Mouse (Mus musculus): ENCODE measurements around the gene Abhd4. TPM values are rescaled to one million over a fixed set of nuclear protein-coding genes. Genes with fewer than 3 reads are reported as not detected.
"Not testable (repeated sequence)": the region's sequence is repeated elsewhere in the genome, so short reads cannot be mapped to it uniquely, and the experiment has no call there.

Abhd4 gene
- total RNA-seq, 1 experiment from 2014 or later: 16.1 TPM

- ATAC-seq (ENCODE audit: extremely low read depth, insufficient number of reproducible peaks, low FRiP score, poor library complexity, severe bottlenecking): no peak
Measured at GRCm38 (mm10) chr14:54220726-54221494, 33.1 kb upstream of the Abhd4 start.

- ATAC-seq (ENCODE audit: extremely low read depth, insufficient number of reproducible peaks, low FRiP score, poor library complexity, severe bottlenecking): no peak
Measured at GRCm38 (mm10) chr14:54221641-54222040, 32.3 kb upstream of the Abhd4 start.

- ATAC-seq (ENCODE audit: extremely low read depth, insufficient number of reproducible peaks, low FRiP score, poor library complexity, severe bottlenecking): 0 out of 2 replicates have a peak, but pooled peaks have one; percentile 24
Measured at GRCm38 (mm10) chr14:54222289-54222727, 31.7 kb upstream of the Abhd4 start.

- ATAC-seq (ENCODE audit: extremely low read depth, insufficient number of reproducible peaks, low FRiP score, poor library complexity, severe bottlenecking): no peak
Measured at GRCm38 (mm10) chr14:54223315-54224063, 30.5 kb upstream of the Abhd4 start.

- no peak for ATAC-seq (ENCODE audit: extremely low read depth, insufficient number of reproducible peaks, low FRiP score, poor library complexity, severe bottlenecking)
Measured at GRCm38 (mm10) chr14:54224064-54224417, 29.9 kb upstream of the Abhd4 start.

GRCm38 (mm10) chr14:54224484-54225467, 29.2 kb upstream of the Abhd4 start:
- no peak for ATAC-seq (ENCODE audit: extremely low read depth, insufficient number of reproducible peaks, low FRiP score, poor library complexity, severe bottlenecking)

- no peak for ATAC-seq (ENCODE audit: extremely low read depth, insufficient number of reproducible peaks, low FRiP score, poor library complexity, severe bottlenecking)
Measured at GRCm38 (mm10) chr14:54225725-54226124, 28.3 kb upstream of the Abhd4 start.

- peak; percentile 60 for ATAC-seq (ENCODE audit: extremely low read depth, insufficient number of reproducible peaks, low FRiP score, poor library complexity, severe bottlenecking)
Measured at GRCm38 (mm10) chr14:54226911-54227811, 26.8 kb upstream of the Abhd4 start.

- peak; percentile 39 for ATAC-seq (ENCODE audit: extremely low read depth, insufficient number of reproducible peaks, low FRiP score, poor library complexity, severe bottlenecking)
Measured at GRCm38 (mm10) chr14:54227911-54228451, 26.0 kb upstream of the Abhd4 start.

- no peak for ATAC-seq (ENCODE audit: extremely low read depth, insufficient number of reproducible peaks, low FRiP score, poor library complexity, severe bottlenecking)
Measured at GRCm38 (mm10) chr14:54228501-54228900, 25.5 kb upstream of the Abhd4 start.

- no peak for ATAC-seq (ENCODE audit: extremely low read depth, insufficient number of reproducible peaks, low FRiP score, poor library complexity, severe bottlenecking)
Measured at GRCm38 (mm10) chr14:54228933-54229713, 24.9 kb upstream of the Abhd4 start.

- ATAC-seq (ENCODE audit: extremely low read depth, insufficient number of reproducible peaks, low FRiP score, poor library complexity, severe bottlenecking): not testable (repeated sequence)
Measured at GRCm38 (mm10) chr14:54229849-54230248, 24.1 kb upstream of the Abhd4 start.

GRCm38 (mm10) chr14:54230638-54231150, 23.3 kb upstream of the Abhd4 start:
- ATAC-seq (ENCODE audit: extremely low read depth, insufficient number of reproducible peaks, low FRiP score, poor library complexity, severe bottlenecking): no peak

- ATAC-seq (ENCODE audit: extremely low read depth, insufficient number of reproducible peaks, low FRiP score, poor library complexity, severe bottlenecking): peak; percentile 24; the same call in 1 of the 2 replicates
Measured at GRCm38 (mm10) chr14:54231176-54231956, 22.6 kb upstream of the Abhd4 start.

- ATAC-seq (ENCODE audit: extremely low read depth, insufficient number of reproducible peaks, low FRiP score, poor library complexity, severe bottlenecking): no peak
Measured at GRCm38 (mm10) chr14:54232143-54232542, 21.8 kb upstream of the Abhd4 start.

Measured in neutrophil, adult 5-6 weeks (primary cell).